Mouse (Mus musculus) heart, postnatal 14 days (tissue): ENCODE data around the gene Rbms3. TPM values are rescaled to one million over a fixed set of nuclear protein-coding genes. Genes with fewer than 3 reads are reported as not detected.
A peak's percentile ranks its signal among the peaks of the same experiment; 100 is the strongest.

Experiments
- DNase-seq, 2 experiments: peaks; one replicate each; pipeline ENCODE4 v3.0.0; 2021 to 2022
- intact Hi-C: fragments of 180-260 bp; cut with DNase I; formaldehyde crosslinking; loops from one replicate; pipeline ENCODE4 v1.15.1; 2025
- total RNA-seq, 2 experiments: library from RNA; stranded (reverse); gene quantifications; 2 replicates each; pipeline ENCODE4 v1.2.3; 2021

The Rbms3 gene
- total RNA-seq, 2 experiments from 2014 or later: 17.7 to 18.6 TPM

DNA sequence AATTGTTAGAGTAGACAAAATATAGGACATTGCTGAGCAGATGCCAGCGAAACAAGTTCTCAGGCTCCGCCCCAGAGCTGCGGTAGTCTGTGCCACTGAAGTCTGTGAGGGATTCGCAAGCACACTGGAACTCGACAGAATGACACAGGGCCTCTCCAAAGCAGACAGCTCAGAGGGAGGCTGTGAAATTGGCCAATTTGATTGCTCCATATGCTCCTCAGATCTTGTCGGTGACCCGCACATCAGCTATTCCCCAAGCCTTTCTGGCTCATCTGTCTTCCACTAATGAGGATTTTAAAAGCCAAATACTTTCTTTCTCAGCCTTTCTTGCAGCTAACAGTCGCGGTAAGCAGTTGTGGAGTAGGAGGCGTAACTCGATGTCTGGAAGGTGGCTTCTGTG is 120.8 kb downstream of the Rbms3 start:
- intact Hi-C loops: no loop called here
- no peak for DNase-seq

DNA sequence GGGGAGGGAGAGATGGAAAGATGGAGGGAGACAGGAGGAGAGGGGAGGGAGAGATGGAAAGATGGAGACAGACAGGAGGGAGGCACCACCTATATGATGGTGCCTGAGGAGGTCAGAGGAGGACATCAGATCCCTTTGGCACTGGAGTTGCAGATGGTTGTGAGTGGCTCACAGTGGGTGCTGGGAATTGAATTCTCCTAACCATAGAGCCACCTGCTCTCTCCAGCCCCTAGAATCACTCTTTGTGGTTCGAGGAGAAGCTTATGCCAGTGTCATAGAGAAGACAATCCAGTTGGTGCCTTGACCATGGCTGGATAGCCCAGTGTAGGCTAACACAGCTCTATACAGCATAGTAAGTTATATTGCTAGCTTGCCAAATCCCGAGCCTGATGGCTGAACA is 137.8 kb downstream of the Rbms3 start:
- DNase-seq: no peak
- intact Hi-C loops: no loop called here

DNA sequence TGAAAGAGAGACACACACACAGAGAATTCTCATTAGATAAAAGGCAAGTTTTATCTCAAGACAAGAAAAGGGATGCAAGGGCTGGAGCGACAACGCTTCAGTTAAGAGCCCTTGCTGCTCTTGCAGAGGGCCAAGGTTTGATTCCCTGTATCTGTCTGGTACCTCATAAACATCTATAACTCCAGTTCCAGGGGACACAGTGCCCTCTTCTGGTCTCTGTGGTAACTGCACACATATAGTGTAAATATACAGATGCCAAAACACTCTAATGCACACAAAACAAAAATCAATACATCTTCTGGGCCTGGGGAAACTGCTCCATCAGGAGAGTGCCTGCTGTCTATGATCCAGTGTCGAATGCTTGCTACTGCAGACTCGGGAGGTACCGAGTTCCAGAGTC is 145.3 kb downstream of the Rbms3 start:
- peak in 1 of 2 experiments; percentile 10 for DNase-seq
- intact Hi-C loops: no loop called here

DNA sequence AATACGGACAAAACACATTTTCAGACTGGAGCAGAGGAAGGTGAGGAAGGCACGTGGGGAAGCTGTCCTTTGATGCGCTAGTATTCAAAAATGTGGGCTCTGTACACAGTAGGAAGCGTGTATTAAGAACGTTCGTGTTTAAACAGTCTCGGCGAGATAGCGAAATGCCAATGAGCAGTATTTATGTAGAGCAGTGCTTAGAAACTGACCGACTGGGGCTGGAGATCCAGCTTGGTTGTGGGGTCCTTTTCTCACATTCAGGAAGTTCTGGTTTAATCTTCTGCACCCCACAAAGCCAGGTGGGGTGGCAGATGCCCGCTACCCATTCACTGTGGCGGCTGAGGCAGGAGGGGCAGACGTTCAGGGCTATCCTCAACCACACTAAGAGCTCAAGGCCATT is 153.0 kb downstream of the Rbms3 start:
- intact Hi-C loops: no loop called here
- DNase-seq: no peak

DNA sequence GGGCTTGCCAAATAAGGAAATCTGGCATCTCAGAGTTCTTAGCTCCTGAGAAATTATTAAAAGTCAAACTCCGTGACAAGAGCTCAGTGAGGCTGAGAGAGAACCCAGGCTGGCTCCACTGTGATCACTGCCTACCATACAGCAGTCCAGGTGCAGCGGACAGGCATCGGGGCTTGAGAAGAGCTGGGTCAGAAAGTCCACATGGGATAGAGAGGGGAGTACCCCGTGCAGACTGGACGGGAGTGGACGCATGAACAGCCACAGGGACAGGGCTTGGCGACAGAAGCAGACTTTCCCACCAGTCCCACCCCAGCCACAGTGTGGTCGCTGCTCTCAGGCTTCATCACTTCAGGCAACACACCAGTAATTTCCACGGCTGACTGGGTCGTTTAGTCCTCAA is 176.9 kb downstream of the Rbms3 start:
- peak in 1 of 2 experiments; percentile 1 for DNase-seq
- intact Hi-C loops: no loop called here

DNA sequence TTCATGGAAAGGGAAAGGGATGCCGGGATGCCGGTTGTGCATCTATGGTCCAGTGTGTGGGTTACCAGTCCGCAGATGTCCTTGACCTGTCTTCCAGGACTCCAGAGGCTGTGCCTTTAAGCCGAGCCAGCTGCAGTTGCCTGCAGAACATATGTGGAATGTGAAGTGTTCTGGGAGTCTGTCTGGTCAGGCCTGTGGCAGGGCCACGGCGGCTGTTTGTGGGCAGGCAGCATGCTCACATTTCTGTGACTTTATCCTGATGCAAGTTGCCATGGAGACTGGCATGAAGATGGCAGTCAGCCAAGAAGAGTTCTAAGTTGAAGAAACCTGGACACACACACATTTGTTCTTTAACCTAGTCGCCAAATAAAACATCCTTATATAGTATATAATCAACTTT is 187.1 kb downstream of the Rbms3 start:
- intact Hi-C loops: no loop called here
- no peak for DNase-seq

DNA sequence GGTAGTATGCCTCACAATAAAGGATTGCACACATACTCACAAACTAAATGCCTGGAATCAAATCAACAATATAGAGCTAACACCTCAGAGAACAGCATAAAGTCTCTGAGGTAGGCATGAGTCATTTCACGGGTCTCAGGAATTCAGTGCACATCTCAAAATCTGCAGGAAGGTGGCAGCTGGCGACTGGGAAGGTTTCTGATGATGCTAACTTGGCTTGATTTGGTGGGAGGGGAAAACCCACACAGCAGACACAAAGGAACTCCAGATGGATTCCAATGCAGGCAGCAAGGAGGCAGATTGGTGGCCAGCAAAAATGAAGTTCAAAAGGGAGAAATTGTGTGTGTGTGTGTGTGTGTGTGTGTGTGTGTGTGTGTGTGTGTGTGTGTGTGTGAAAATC is 193.9 kb downstream of the Rbms3 start:
- intact Hi-C loops: no loop called here
- DNase-seq: no peak

DNA sequence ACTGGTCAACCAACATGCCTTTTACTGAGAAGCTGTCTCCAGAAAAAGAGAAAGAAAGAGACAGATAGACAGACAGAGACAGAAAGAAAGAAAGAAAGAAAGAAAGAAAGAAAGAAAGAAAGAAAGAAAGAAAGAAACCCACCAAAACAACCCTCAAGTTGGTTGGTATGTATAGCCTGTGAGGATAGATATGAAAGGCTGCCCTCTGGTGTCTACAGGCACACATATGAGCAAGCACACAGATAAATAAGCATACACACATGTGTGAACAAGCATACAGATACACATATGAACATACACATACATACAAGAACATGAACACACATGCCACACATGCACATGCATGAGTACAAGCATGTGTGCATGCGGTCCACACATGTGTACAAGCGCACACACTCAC is 199.0 kb downstream of the Rbms3 start:
- intact Hi-C loops: no loop called here
- no peak for DNase-seq

DNA sequence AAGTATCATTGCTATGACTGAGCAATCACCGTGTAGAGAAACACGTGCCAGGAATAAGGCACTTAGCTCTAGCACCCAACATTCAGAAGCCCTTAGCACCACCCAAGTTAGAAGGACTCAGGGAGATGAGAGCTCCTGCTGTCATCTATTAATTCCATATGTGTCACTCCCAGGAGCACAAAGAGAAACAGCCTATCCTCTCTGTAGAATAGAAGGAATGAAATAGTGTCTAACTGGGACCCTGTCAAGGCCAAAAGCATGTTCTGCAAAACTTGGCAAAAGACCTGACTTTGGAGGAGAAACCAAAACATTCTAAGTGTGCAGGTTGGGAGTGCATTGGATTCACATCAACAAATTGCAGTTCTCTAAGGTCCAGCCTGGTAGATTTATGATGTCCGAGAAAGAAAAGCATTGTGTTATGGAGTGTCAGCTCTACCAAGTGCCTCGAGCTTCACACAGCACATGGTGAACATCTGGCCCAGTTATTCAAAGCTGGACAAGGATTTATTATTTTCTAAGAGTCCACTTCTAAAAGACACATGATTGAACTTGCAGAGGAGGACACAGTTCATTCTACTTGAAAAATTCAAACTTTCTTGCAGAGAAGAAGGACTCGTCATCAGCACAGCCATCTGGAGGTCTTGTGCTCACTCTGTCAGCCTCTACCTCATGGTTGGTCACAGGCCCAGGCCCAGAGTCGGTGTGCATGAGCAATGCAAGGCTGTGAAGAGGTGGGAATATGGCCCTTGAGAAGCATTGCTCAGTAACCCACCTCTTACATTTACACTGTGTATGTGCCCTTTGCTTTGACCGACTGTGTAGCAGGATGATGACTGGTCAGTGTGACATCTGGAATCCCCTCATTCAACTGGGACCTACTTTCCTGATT is 200.3 kb downstream of the Rbms3 start:
- no peak for DNase-seq
- intact Hi-C loops: no loop called here

DNA sequence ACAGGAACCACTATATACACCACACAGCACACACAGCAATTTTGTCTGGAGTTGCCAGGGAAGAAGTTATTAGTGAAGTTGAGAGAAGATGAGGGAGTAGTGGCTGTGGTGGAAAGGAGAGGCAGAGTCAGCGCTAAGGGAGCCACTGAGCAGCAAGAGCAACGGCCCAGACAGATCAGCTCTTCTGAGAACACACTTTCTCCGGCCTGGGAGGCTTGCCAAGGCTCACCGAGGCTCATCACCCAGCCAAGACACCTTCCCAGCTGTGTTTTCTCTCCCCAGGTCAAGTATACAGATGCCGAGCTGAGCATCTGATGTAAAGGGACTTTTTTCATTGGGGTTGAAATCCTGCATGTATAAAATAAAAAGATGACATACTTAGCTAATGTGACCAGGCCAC is 206.5 kb downstream of the Rbms3 start:
- intact Hi-C loops: no loop called here
- no peak for DNase-seq

DNA sequence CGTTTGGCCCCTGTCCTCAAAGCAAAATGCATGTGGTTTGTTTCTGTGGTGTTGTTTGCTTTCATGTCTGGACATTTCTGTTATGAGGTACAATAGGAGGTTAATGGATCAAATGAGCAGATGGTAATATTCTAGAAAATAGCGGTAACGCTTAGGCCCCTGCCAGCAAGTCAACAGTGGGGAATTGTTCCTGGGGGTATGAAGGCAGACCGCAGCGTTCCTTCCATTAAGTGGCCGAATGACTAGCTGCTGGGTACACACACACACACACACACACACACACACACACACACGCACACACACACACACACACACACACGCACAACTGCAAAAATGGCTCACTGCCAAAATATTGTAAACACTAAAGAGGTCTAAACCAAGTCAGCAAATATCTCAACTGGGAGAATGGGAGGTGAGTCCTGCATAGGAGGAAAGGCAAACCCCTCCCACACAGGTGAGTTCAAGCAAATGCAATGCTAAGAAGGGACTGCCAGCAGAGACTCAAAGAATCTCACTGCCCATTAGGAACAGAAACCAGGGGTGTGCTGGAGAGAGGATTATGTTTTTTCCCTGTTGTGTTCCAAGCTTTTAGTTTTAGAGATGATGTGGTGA is 209.7 kb downstream of the Rbms3 start:
- intact Hi-C loops: no loop called here
- DNase-seq: no peak

DNA sequence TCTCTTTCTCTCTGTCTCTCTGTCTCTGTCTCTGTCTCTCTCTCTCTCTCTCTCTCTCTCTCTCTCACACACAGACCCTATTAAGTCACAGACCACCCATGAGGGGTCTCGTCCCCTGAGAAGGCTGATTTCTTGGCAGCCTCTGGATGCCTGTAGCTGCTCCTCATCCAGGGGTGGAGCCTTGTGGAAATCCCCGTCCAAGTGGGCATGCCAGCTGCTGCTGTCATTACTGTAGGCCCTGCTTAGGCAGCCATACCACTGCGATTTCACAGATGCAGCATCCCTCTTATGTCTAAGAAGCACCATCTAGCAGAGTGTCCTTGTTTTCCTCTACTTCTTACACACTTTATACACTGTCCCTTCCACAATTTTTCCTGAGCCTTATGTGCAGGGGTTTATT is 216.5 kb downstream of the Rbms3 start:
- DNase-seq: no peak
- intact Hi-C loops: no loop called here

DNA sequence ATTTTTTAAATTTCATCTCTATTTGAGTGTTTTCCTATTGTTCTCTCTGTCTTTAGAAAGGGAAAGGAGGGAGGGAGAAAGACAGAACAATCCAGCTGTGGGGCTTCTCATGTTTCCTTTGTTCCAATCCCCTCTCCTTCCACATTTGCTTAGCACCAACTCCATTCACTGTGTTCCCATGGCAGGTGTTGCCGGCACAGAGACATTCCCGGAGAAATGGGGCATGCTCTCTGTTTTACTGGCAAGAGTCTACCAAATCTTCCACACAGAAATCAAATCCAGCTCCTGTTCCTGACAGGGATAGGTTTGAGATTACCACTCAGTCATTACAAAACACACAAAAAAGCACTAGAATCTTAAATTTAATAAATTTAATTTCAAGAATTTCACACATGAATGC is 217.1 kb downstream of the Rbms3 start:
- intact Hi-C loops: no loop called here
- DNase-seq: no peak

DNA sequence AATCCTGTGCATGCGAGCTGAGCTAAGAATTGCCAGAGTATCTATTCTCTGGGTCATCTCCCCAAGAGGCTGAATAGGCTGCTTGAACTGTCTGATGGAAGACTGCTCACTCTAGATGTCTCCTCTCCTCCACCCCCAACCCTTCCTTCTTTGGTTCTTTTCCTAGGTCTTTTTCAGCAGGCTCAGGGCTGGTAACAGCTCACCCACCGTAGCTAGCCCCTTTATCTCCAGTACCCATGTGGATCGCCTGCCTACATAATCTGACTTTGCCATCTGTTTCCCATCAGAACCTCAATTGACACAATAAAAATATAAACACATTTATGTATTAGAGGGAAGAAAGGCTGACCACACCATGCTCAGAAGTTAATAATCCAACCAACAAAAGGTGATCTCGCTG is 225.1 kb downstream of the Rbms3 start:
- intact Hi-C loops: no loop called here
- no peak for DNase-seq

DNA sequence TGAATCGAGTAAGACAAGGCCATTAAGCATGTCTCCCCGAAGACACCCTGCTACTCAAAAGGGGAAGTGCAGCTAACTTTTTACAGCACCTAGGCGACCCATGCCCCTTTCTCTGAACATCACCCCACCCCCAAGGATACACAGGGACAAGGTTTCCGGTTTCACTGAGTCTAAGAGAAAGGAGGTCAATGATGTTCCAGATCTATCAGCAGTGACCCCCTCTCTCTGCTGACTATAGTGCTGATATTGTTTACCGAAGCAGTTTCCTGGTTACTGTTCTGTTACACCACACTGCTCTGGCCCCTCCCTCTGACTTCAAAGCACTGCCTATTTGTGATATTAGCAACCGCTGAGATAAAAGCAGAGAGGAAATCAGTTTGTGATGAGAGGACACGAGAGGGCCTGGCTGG is 229.4 kb downstream of the Rbms3 start:
- intact Hi-C loops: no loop called here
- no peak for DNase-seq

DNA sequence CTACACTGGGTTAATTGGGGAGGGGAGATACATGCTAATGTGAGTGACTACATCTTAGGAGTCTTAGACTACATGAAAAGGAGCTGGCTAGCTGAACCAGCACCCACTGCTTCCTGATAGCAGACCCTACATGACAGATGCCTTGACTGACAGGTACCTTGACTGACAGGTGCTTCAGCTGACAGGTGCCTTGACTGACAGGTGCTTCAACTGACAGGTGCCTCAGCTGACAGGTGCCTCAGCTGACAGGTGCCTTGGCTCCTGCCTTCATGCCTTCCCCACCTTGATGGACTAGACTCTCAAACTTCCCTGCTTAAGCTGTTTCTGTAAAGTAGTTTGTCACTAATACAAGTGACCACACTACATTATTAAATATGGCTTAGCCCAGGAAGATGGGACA is 232.6 kb downstream of the Rbms3 start:
- DNase-seq: no peak
- intact Hi-C loops: no loop called here

DNA sequence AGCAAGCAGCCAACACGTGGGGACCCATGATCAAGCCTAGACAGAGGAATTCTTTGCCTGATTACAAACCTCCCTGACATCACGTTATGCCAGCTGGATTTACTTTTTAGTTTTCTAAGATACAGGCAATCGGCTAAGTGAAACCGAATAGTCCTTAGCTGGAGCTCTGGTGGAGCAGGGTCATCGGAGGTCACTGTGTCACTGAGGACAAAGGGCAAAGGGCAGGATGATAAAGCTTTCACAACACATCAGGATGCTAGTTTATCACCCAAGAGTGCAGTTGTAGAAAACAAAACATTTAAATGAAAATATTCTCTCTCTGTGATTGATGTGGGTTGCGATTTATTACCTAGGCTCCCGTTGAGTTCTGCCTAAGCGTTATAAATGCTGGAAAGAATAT is 233.1 kb downstream of the Rbms3 start:
- intact Hi-C loops: no loop called here
- DNase-seq: no peak

DNA sequence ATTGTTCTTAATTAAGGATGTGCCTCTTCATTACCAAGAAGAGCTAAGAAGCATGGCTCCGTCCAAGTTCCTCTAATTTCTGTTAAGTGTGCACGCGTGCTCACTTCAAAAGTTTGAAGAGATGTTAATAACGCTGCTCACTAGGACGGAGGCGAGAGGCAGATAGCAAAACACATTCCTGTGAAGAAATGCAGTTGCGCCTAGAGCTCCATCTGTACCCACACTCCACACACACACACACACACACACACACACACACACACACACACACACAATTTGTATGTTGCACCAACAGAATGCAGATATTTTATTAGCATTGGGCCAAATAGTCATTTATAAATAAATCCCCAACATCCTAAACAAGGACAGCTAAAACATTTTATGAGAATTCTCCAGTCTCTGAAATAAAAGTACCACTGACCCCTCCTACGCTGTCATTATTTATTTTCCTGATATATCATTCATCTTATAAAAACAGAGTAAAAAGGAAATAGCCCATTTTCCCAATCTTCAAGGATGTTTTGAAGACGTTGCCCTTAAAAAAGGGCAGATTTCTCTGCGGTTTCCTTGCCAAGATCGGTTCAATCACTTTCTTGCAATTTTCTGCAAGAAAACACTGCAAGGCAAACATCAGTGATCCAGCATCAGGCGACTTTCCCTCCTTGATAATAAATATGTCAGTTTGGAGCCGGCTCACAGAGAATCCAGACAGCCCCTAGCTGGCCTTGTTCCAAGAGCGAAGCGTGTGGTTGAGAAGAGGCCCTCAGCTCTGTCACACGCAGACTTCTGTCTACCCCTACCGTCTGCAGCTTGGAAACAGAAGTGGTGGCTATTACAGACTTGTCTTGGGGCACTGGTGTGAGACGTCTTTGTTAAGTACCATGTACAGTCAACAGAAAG is 235.8 kb downstream of the Rbms3 start:
- intact Hi-C loops: no loop called here
- DNase-seq: peak; percentile 17 to 50

DNA sequence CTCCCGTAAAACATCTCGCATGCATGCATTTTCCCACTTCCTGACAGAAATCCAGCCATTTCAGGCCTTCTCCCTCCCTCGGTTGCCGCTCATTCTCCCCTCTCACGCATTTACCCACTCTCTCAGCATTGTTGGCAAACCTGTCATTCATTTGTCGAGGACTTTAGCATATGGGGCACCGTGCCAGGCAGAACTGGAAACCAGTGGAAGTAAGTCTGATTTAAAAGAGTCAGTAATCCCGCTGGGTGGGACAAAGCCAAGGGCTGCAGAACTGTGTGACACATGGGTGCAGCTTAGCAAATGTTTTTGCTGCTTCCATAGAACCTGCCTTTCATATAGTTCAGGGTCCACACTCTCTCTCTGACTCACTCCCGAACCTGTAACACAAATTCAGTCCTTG is 241.7 kb downstream of the Rbms3 start:
- DNase-seq: no peak
- intact Hi-C loops: no loop called here

DNA sequence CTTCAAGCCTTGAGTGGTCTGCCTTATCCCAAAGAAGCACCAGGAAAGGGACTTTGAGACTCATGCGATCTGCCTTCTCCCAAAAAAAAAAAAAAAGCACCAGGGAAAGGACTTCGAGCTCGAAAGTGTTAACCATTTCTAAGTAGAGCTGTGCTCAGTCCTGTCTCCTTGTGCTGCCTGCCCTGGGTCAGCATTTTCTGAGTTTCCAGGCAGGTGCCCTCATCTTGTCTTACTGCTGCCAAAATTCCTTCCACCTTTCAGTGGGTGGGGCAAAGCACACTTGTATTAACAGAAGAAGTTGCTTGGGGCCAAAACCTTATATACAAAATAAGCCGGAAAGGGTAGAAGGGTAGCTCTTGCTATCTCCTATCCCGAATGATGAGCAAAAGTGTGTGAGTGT is 248.8 kb downstream of the Rbms3 start:
- intact Hi-C loops: no loop called here
- no peak for DNase-seq

DNA sequence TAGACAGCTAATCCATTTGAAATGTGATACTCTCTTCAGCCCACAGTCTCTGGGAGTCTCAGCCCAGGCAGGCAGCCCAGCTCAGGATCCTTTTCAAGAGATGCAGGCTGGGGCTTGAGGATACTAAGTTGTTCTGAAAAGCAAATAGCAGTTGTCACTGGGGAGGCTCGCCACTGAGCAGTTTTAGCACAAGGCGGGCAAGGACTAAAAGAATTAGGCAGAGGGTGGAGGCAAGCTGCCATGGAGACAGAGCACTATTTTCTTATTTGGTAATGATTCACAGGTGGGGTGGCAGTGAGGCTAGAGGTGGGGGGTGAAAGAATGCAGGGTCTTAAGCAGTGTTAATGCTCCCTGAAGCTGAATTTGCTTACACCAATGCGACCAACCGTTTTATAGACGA is 249.6 kb downstream of the Rbms3 start:
- no peak for DNase-seq
- intact Hi-C loops: no loop called here
